Mouse (Mus musculus): Measurements from ENCODE around the gene Ccdc191.
A peak's percentile ranks its signal among the peaks of the same experiment; 100 is the strongest.

Ccdc191 gene

DNA sequence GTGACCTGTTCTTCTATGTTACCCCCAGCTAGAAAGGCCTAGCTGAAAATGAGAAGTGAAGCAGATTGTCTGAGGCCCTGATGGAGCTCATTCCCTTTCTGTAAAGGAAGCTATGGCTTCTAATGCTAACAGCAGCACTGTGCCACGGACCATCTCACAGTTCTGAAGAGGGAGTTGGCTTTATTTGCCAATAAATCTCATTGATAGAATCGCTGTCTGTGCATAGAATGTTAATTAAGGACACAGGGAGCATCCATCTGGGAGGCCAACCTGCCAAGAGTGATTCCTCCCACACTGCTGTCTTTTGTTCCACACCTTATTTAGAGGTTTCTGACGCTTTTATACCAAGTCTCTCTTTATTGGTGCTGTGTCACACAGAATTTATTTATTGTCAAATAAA, 41.9 kb downstream of the Ccdc191 start:
- no peak for DNase-seq (ENCODE audit: low read depth, low spot score)

- DNase-seq (ENCODE audit: low read depth, low spot score): no peak
Observed at GRCm38 (mm10) chr16:43932319-43932718, 42.7 kb downstream of the Ccdc191 start.

DNA sequence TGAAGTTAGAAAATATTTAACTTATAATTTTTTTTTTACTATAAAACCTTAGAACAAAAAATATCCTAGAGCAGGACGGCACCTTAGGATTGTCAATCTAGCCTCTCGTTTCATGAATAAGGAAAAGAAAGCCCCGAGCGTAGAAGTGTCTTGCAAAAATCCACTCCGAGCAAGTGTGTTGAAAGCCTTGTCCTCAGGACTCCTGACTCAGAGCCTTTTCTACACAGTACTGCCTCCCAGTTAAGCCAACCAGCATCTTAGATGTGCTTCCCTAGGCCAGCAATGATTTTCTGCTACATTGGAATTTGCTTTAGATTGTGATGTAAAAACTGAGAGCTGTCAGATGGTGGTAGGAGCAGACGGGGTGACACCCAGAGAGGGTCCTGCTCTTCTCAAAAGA, 43.4 kb downstream of the Ccdc191 start:
- no peak for DNase-seq (ENCODE audit: low read depth, low spot score)

- no peak for DNase-seq (ENCODE audit: low read depth, low spot score)
Observed at GRCm38 (mm10) chr16:43934856-43935255, 45.3 kb downstream of the Ccdc191 start.

DNA sequence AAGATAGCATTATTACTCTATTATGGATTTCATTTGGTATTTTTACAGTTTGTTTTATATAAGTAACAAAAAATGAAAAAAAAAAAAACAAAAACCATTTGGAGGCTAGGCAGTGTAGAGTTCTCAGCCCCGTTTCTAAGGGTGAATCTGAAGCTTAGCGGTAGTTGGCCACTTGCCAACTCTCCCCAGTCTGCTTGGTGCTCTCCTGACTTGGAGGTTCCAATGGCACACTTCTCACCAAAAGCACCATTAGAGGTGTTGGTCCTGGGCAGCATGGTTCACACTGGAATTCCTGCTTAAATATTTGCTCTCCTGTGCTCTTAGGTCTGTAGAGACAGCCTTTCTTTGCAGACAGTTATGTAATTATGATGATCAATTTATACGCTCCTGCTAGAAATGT, 45.8 kb downstream of the Ccdc191 start:
- DNase-seq (ENCODE audit: low read depth, low spot score): no peak

DNA sequence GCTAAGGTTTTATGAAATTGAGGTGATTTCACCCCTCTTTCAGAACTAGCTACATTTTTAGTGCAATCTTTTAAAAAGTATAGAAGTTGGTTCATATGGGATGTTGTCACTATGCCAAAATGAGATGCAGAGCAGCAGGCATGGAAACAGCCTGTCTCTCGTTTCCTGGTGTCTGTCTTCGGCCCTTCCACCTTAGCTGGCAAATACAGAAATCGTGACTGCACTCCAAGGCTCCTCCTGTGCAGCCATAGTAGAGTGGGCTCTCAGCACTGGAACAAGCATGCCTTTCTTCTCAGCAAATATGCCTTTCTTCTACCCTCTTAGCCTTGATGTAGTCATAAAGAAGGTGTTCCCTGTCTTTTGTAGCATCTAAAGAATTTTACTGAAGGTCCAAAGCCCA, 46.3 kb downstream of the Ccdc191 start:
- no peak for DNase-seq (ENCODE audit: low read depth, low spot score)

DNA sequence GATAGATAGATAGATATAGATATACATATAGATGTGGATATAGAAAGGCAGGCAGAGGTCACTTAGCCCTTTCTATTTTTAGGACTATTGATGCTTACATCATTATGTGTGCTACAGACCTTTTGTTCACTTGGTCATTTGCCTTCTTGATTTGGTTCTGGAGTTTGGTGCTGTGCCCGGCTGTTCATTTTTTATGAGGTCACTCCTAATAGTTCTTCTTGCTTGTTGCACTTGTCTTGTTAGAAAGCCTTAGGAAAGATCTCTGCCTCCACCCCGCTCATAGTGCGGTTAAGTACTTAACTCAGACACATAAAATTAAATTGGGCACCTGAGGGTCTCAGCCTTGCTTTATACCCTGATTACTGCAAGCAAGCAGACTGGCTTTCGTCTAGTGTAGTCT, 51.2 kb downstream of the Ccdc191 start:
- no peak for DNase-seq (ENCODE audit: low read depth, low spot score)

DNA sequence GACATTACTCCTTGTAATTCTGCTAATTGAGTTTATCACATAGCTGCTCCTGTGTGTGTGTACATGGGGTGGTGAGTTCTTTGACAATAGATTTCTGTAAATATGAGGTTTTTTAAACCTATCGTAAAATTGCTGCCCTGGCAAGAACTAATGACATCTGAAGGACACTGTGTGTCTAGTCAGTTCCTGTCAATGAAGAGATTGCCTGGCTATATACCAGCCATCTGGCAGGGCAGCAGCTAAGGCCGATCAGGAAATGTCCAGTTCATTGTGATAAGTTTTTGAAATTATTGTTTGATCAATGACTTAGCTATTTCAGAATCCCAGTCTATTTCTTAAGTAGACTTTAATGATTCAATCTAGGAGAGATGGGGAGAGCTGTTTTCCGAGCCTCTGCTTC, 55.8 kb downstream of the Ccdc191 start:
- no peak for DNase-seq (ENCODE audit: low read depth, low spot score)

- no peak for DNase-seq (ENCODE audit: low read depth, low spot score)
Observed at GRCm38 (mm10) chr16:43945869-43946268, 56.3 kb downstream of the Ccdc191 start.

DNA sequence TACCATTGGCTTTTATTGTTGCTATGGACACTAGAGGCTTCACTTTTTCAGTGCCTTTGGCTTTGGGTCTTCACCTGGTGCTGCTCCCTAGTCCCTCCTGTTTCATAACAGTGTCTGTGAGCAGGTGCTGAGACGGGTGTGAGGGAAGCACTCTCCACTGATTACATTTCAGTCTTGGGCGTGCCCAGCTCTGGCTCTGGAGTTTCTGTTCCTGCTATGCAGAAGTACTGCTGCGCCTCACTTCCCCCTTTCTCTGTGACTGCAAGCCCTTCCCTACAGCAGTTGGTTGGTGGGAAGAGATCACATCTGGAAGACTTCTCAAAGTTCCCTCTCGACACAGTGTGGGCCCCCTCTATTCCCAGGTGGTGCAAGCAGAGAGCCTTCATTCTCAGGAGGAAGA, 62.0 kb downstream of the Ccdc191 start:
- DNase-seq (ENCODE audit: low read depth, low spot score): peak; percentile 29

GRCm38 (mm10) chr16:43954913-43955312, 65.3 kb downstream of the Ccdc191 start:
- DNase-seq (ENCODE audit: low read depth, low spot score): no peak

- DNase-seq (ENCODE audit: low read depth, low spot score): no peak
Observed at GRCm38 (mm10) chr16:43958038-43958437, 68.4 kb downstream of the Ccdc191 start.

DNA sequence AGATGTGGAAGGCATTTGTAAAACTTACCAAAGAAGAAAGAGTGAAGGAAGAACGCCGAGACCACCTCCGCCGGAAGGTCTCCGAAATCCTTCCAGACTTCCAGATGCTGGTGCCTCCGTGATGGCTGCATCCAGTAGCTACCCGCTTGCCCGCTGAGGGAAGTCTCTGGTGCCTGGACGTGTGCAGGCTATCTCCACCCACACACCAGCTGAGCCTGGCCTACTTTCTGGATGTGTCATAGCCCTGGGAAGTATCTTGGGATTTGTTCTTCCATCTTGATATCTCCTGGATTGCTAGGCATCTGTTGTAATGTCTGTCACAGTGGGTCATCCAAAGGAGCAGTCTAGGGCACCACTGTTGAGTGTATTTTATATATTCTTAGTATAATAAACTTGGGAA, 73.7 kb downstream of the Ccdc191 start:
- no peak for DNase-seq (ENCODE audit: low read depth, low spot score)

- no peak for DNase-seq (ENCODE audit: low read depth, low spot score)
Observed at GRCm38 (mm10) chr16:43963780-43964179, 74.2 kb downstream of the Ccdc191 start.

DNA sequence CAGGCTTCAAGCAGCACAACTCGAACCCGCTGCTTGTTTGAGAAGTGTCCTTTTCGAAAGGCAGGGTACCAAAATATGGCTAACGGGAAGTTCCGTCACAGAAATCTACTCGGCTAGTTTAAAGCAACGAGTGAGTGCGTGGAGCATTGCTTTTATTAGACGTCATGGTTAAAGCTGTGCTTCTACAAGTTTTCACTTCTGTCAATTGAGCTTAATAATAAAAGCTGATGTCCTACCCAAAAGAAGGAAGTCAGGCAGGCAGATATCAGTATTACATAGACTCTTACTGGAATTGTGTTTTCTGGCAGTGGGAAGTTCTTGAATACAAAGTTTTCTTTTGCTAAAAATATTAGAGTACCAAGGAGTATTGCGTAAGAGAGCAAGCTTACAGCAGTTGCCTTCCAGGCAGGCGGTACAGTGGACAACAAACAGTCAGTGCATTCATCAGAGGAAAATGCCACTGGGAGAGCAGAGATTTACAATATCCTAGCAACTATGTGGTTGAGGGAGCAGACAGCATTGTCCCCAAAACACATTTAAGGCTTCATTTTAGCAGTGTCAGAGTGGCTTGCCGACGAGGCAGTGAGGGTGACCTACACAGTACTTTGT, 76.3 kb downstream of the Ccdc191 start:
- peak; percentile 20 for DNase-seq (ENCODE audit: low read depth, low spot score)

GRCm38 (mm10) chr16:43970426-43970825, 80.8 kb downstream of the Ccdc191 start:
- no peak for DNase-seq (ENCODE audit: low read depth, low spot score)

DNA sequence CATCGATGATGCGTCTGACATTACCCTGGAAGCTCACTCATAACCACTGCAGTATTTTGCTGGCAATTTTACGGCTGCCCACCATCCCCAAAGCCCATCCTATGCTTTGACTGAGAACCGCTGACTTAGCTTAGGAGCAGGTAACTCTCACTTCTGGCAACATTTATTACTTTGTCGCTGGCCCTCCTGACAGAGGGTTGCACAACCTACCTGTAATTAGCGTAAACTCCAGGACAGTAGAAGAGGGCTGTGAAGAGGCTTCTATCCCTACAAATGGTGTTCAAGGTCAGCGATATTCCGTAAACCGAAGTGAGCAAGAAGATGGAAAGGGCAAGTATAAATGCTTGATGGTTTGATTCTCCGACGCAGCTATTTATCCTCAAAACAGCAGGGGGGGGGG, 81.6 kb downstream of the Ccdc191 start:
- DNase-seq (ENCODE audit: low read depth, low spot score): no peak

- DNase-seq (ENCODE audit: low read depth, low spot score): no peak
Observed at GRCm38 (mm10) chr16:43971741-43972140, 82.1 kb downstream of the Ccdc191 start.

- DNase-seq (ENCODE audit: low read depth, low spot score): no peak
Observed at GRCm38 (mm10) chr16:43972391-43972790, 82.8 kb downstream of the Ccdc191 start.

GRCm38 (mm10) chr16:43973147-43973546, 83.5 kb downstream of the Ccdc191 start:
- DNase-seq (ENCODE audit: low read depth, low spot score): no peak

DNA sequence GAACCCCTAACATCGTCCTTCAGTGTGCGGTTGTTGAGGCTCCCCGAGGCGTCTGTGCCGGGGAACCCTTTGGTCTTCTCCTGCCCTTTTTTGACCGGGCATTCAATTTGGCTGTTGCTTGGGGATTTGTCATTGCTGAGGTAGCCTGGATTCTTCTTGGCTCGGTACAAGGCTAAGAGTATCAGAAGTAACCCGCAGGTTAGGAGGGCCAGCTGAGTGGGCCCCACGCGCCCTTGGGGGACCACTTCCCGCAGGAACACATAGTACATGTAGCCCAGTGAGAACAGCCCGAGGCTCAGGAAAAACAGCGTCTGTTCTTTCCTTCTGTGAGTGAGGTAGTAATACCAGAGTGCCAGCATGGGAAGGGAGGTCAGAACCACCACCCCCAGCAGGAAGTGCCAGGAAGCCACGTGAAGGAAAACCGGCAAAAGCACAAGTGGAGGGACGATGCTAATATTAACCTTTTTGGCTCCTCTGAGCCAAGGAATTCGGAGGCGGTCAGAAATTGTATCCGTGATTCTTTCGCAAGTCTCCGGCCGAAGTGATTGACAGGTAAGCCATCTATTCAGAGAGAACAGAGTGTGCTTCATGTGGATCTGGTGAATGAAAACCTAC, 84.1 kb downstream of the Ccdc191 start:
- peak; percentile 16 for DNase-seq (ENCODE audit: low read depth, low spot score)

DNA sequence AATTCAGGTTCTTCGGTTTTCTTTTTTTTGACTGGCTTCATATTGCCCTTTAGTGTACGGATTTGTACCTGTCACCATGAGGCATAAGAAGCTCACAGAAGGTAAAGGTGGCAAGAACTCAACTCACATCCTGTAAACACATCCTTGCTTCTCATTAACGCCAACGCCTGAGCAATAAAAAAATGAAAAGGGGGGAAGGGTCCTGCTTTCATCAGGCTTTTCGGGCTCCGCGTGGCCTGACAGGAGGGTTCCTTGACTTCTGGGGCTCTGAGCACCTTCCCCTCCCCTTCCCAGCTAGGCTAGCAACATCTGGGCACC, 89.4 kb downstream of the Ccdc191 start:
- no peak for DNase-seq (ENCODE audit: low read depth, low spot score)

DNA sequence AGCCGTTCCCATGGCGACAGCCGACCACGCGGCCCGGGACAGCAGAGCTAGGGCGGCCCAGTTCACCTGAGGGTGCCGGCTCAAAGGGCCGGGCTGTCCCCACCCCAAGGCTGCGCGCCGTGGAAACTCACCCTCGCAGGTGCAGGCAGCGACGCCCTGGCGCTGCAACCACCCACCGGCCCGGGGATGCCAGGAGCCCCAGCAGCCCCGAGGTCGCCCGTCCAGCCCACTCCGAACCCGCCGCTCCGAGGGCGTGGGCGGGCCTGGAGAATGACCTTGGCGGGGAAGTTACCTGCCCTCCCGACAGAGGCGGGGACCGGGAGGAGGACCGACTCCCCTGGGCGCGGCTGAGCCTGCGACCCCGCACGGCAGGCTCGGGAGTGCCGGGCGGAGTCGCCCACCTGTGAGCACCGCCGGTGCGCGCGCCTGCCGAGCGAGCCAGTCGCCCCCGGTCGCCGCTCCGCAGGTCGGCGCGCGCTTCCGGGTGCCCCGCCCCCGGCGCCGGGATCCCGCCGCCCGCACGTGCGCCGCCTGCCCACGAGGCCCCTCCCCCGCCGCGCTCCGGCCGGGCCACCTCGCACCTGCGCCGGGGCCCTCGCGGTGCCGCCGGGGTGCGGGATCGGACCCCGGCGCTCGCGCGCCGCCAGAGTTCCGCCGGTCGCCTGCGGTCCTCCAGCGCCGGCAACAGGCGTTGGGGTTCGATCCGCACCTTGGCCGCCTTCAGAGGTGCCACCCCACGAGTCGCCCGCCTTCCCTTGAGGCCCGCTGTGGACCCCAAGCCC, 89.9 kb downstream of the Ccdc191 start, which contains the start of gene Zdhhc23:
TSS of gene Zdhhc23 (minus strand) at position 464 of the 782 bp plus-strand sequence.
- no peak for DNase-seq (ENCODE audit: low read depth, low spot score)
